Mouse (Mus musculus): ENCODE results near the gene Tns3.

Tns3 gene

GRCm38 (mm10) chr11:8680650-8681049, 16.3 kb upstream of the Tns3 start:
- DNase-seq (ENCODE audit: low spot score), result no peak

- no peak for DNase-seq (ENCODE audit: low spot score)
Observed at GRCm38 (mm10) chr11:8679221-8679620, 14.9 kb upstream of the Tns3 start.

GRCm38 (mm10) chr11:8678260-8678995, 14.1 kb upstream of the Tns3 start:
- no peak for DNase-seq (ENCODE audit: low spot score)

GRCm38 (mm10) chr11:8675701-8676474, 11.6 kb upstream of the Tns3 start:
- no peak for DNase-seq (ENCODE audit: low spot score)

GRCm38 (mm10) chr11:8674549-8675149, 10.3 kb upstream of the Tns3 start:
- DNase-seq (ENCODE audit: low spot score), result no peak

GRCm38 (mm10) chr11:8671698-8672097, 7.4 kb upstream of the Tns3 start:
- no peak for DNase-seq (ENCODE audit: low spot score)

GRCm38 (mm10) chr11:8669138-8669537, 4.8 kb upstream of the Tns3 start:
- no peak for DNase-seq (ENCODE audit: low spot score)

GRCm38 (mm10) chr11:8664797-8665196, 462 bp upstream of the Tns3 start:
- DNase-seq (ENCODE audit: low spot score), result no peak

GRCm38 (mm10) chr11:8663444-8664392, 617 bp downstream of the Tns3 start:
- DNase-seq (ENCODE audit: low spot score), result peak; percentile 75

- DNase-seq (ENCODE audit: low spot score), result no peak
Observed at GRCm38 (mm10) chr11:8662706-8663429, 1.5 kb downstream of the Tns3 start.

- no peak for DNase-seq (ENCODE audit: low spot score)
Observed at GRCm38 (mm10) chr11:8660951-8661350, 3.4 kb downstream of the Tns3 start.

GRCm38 (mm10) chr11:8659851-8660250, 4.5 kb downstream of the Tns3 start:
- DNase-seq (ENCODE audit: low spot score), result no peak

- no peak for DNase-seq (ENCODE audit: low spot score)
Observed at GRCm38 (mm10) chr11:8659061-8659460, 5.3 kb downstream of the Tns3 start.

GRCm38 (mm10) chr11:8657493-8657892, 6.8 kb downstream of the Tns3 start:
- no peak for DNase-seq (ENCODE audit: low spot score)

GRCm38 (mm10) chr11:8656448-8657393, 7.6 kb downstream of the Tns3 start:
- no peak for DNase-seq (ENCODE audit: low spot score)

- no peak for DNase-seq (ENCODE audit: low spot score)
Observed at GRCm38 (mm10) chr11:8653800-8654295, 10.5 kb downstream of the Tns3 start.

- no peak for DNase-seq (ENCODE audit: low spot score)
Observed at GRCm38 (mm10) chr11:8652792-8653645, 11.3 kb downstream of the Tns3 start.

- no peak for DNase-seq (ENCODE audit: low spot score)
Observed at GRCm38 (mm10) chr11:8652116-8652714, 12.1 kb downstream of the Tns3 start.

All from testis, postnatal 10 days (tissue).